Mouse (Mus musculus) T-helper 1 cell (primary cell): ENCODE results near the gene F5.

Experiments
- in situ Hi-C: fragments of 300-600 bp; cut with MboI, MseI; formaldehyde crosslinking; loops from one replicate; pipeline ENCODE4 v1.15.1; 2025; ENCODE audit warnings: high pct_unique_total_duplicates

F5 gene

DNA sequence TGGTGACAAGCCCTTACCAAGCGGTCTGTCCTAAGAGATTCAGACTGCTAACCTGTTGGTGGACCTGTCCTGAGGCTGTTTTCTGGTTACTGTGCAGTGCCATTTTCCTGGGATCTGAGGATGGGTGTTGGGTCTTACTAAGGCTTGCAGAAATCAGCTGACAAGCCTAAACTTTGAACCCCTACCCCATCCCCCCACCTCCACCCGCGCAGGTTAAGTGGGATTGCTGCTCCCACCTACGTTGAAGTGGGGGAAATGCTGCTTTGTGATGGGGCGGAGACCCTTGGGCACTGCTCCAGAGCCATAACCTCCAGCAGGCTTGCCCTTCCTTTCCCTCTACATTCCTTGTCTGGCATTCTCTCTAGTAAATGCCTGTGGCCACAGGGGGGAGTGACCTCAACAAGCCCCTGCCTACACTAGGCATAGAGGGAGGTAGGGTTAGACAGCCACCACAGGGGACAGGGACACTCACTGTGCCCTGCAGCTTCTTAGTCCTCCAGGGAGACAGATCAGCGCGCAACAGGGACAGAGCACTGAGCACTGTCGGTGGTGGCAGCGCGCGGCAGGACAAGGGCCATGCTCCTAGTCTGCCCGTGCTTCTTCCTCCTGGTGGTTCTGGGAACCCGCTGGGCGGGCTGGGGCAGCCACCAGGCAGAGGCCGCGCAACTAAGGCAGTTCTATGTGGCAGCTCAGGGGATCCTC is at the start of gene F5:
F5 (plus strand) TSS at position 452 of the 702 bp plus-strand sequence.
- in situ Hi-C loops = no loop called here

DNA sequence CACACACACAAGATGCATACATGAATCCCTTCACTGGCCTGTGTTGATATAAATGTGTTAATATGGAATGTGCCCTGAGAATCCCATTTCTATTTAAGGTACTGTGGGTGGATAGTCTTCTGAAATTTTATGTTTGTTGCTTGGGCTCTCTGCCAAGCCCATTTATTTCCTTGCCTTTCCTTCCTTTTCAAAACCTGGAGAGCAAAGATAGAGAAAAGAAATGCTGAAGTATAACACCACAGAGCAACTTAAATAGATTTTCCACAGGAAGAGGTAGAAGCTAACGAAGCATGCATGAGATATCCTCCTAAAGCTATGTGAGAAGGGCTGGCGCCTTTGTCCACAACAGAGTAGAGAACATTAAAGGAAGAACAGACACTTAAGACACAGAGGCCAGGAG is 41.9 kb upstream of the F5 start:
- in situ Hi-C loops = no loop called here

DNA sequence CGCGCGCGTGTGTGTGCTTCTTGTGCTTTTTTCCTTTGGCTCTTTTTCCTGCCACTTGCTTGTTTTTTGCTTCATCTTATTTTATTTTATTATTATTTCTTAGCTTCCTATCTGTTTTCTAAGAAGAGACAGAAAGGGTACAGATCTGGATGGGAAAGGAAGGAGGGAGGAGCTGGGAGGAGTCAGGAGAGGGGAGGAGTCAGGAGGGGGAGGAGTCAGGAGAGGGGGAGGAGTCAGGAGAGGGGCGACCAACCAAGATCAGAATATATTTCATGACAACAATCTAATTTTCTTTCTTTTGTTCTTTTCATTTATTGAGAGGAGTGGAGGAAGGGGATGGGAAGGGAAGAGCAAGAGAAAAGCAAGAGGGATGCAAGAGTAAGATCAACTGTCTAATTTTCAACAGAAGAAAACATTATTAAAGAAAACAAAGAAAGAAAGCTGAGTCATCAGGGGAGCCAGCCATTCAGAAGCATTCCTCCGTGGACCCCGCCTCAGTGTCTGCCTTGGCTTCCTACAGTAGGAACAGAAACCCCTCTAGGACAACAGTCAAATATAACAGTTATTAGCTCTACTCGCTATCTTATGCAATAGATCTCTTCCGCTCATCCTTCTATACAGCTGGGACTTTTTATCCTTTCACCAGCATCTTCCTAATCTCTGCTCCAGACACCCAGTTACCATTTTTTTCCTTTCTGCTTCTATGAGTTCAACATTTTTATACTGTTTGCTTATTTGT is 40.9 kb upstream of the F5 start:
- in situ Hi-C loops = no loop called here

DNA sequence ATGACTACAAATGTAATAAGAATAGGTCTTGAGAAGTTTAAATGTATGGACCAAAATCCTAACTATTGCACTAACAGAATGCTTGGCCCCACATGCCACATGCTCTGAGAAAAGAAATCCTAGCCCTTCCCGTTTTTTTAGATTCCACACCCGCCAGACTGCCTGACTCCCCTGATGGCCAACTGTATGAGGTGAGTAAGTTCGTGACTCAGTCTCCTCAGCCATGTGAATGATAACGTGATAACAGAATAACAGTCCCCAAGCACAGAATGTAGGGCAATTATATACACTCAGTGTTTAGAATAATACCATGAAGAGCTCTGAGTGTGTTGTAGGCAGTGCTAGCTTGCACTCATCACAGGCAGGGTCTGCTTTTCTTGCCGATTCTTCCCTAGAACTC is 37.4 kb upstream of the F5 start:
- in situ Hi-C loops = no loop called here

DNA sequence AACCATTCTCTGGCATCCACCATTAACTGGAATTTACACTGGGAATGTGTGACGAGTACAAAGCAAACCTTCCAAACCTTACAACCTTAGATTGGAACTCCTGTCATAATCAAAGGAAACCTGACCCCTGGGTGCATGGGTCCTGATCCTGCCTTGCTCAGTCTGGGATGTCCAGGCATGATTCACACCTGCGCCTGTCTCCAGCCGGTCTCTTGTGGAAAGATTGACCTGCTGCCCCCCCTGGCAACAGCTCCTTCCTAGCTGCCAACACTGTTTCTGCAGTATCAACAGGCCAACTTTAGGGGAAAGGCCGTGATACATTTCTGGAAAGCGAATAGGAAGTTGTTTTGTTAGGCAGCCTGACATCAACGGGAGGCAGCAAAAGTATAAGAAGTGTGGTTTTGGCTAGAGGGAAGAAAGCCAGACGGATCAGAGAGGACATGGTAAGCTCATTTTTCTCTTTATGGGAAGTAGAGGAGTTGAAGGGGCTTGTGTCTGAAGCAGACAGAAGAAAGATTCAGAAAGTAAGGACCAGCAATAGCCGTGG is 36.6 kb upstream of the F5 start, which contains the start of gene Selp:
Selp (plus strand) TSS at position 318 of the 547 bp plus-strand sequence.
- in situ Hi-C loops = no loop called here

DNA sequence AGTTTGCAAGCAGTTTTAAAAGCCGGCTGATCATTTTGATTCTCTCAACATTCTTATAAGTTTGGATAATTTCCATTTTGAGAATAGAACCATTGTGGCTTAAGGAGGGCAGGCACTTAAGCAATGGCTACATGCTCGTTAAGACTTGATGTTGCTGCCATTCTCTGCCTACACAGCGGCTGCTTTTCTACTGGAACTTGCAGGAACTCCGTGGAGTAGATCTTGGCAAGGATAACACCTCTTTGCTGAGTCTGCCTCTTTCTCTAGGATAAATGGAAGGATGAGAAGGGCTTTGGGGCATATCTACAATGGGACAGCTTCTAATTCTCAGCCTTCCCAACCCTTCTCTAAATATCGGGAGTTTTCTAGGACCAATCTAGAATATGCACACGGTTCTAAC is 36.0 kb upstream of the F5 start:
- in situ Hi-C loops = no loop called here

DNA sequence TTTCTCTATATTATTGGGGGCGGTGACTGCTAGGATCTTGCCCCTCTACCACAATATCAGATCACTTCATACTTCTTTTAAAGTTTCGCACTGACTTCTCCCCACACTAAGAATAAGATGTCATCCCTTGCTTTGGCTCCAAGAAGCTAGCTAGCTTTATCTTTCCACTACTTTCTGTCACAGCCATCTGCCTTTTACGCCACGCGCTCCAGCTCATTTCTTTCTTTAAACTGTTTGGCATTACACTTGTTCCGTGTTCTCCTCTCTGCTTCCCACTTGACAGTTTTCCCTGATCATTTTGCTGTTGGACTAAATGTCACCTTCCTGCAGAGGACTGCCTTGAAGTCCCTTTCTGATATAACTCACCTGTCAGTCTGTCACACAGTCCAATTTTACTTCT is 33.8 kb upstream of the F5 start:
- in situ Hi-C loops = no loop called here

DNA sequence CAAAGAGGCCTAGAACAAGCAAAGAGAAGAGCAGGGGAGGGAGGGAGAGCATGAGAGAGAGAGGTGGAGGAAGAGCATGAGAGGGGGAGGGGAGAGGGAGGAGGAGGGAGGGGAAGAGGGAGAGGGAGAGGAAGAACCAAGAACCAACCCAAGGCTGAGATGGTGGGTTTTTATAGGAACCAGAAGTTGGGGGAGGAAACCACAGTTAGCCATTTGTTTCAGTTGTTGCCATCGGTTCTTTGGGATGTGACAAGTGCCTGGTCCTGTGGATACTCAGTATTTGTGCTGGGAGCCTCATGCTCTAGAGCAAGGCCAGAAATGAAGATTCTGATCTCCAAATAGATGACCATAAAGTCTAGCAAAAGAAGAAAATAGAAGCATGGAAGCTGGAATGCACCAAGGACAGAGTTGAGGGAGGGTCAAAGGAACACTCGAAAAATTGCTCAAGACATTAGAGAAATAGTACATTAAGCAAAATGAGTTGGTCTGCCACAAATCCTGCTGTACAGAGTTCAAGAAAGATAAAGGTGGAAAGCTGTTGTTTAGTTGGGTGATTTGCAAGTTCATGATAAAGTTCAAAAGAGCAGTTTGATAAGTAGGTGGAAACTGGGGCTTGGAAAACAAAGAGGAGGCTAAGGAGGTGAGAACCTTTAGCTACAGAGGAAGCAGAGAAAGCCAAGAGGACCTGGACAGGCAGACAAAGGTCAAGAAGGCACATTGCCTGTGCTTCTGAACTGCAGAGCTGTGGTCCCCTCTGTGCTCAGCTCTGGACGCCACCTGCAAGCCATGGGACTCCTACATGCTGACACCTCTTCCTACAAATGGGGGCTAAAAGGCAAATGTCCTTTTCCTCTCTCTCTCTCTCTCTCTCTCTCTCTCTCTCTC is 31.5 kb upstream of the F5 start:
- in situ Hi-C loops = no loop called here

DNA sequence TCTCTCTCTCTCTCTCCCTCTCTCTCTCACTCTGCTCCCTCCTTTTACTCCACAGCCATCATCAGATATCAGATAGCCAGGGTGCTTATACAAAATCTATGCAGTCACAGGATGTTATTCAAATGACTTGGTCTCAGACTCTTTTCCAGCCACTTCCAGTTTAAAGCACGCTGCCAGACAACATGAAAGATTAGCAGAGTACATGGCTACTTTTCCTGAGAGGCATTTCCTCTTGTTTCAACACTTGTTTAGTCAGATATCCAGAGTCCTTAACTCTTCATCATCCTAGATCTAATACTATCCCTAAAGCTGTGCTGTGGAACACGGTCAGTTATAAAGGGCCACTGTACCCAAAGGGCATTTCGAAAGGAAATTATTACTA is 30.9 kb upstream of the F5 start:
- in situ Hi-C loops = no loop called here

DNA sequence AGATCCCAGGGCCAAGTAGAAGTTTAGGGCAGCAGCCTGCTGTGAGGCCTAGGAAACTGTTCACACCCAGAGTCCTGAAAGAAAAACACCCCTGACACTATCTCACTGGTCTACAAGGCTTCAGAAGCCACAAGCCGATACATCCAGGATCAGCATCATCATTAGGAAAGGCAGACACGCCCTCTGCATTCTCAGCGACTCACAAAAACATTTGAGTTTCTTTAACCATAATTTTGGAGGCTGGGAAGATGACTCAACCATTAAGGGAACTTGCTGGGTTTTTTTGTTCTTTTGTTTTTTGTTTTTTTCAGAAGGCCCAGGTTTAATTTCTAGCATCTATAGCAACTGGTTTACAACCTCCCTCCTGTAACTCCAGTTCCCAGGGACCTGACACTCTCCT is 27.8 kb upstream of the F5 start:
- in situ Hi-C loops = no loop called here

DNA sequence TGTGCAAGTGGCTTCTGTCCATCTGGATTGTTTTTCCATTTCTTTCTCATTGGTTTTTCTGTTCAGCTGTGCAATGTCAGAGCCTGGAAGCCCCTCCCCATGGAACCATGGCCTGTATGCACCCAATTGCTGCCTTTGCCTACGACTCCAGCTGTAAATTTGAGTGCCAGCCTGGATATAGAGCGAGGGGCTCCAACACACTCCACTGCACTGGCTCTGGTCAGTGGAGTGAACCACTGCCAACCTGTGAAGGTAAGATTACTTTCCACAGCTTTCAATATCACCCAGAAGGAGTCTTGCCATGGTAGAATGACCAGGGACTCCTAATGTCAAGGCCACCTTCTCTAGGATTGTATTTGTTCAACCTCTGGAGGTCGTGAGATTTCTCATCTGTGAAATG is 21.6 kb upstream of the F5 start:
- in situ Hi-C loops = no loop called here

DNA sequence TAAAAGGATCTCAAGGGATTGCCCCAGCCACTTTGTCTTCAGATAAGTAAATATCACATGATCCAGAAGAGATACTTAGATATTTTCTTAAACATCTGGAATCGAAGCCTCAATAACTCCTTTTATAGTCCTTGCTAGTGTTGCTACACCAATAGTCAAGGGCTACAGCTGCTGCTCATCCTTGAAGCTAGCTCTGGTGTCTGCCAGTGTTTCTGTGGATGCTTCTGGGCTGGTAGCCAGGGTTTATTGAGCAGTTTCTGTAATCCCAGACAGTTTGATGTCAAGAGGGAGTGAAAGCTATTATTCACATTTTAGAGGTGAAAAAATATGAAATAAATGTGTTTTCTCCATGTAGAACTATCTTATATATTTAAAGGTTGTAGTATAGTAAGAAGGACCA is 19.0 kb upstream of the F5 start:
- in situ Hi-C loops = no loop called here

DNA sequence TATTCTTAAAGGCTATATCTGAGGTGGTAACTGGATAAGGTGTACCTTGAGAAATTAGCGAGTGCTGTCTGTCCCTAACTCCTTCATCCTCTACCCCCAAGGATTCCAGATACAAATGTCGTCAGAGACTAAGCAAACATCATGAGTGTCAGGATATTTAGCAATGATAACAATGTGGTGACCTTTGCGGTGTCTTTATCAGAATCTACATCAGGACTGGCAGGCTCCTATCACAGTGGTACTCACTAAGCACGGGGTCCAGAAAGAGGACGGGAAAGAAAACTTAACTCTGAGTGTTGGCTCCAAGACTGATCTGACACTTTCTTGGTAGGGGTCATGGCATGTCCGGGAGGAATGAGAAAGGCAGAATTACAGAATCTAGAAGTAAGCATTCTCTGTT is 17.5 kb upstream of the F5 start:
- in situ Hi-C loops = no loop called here

DNA sequence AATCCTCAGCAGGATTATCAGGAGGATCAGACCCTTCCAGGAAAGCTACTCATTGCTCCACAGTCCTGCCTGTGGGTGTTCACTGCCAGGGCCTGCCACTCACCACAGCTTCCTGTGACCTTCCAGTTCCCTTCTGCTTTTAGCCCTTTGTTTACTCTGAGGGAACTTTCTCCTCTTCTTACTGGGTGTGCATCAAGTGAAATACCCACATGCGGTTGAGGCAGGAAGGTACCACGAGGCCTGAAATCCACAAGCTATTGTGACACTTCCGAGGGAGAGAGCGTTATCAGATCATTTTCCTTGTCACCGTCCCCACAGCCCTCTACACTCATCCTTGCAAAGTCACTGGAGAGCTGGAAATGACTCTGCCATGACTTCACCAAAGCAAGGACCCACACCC is 16.3 kb upstream of the F5 start:
- in situ Hi-C loops = loop anchor here (5.0 kb wide), 2 partner anchors 68 to 138 kb away; no protein-coding TSS in a partner anchor

DNA sequence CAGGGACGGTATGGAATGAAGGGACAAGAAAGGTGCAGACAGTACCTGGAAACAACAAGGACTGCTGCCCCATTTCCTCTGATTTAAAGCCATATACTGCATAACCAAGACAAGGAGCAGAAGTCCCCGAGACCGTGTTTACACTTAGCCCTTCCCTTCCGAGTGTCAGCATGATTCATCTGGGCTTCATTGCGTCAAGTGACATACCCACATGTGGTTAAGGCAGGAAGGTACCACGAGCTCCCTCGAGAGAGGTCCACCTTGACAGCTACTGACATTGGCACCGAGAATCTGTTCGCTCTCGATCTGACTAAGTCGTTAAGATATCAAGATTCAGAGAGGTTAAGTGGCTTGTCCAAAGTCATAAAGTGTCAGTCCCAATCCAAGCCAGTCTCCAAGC is 15.7 kb upstream of the F5 start:
- in situ Hi-C loops = loop anchor here (5.0 kb wide), 2 partner anchors 69 to 139 kb away; no protein-coding TSS in a partner anchor

DNA sequence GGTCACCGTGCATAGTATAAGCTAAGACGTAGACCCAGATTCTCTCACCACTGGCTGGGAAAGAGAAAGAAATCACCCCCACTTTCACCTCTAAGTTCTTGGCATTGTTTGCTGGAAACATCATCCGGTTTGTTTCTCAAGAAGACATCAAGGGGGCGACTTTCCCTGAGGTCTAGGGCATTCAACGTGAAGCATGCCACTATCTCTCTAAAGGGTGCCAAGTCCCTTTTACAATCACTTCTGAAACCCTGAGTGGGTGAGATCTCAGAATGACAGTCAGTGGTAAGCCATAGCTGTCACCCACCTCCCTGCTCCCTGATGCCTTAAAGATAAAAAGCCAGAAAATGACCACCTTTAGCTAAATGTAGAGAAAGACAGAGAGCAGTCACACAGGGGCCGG is 15.0 kb upstream of the F5 start:
- in situ Hi-C loops = loop anchor here (5.0 kb wide), 2 partner anchors 69 to 139 kb away; no protein-coding TSS in a partner anchor

DNA sequence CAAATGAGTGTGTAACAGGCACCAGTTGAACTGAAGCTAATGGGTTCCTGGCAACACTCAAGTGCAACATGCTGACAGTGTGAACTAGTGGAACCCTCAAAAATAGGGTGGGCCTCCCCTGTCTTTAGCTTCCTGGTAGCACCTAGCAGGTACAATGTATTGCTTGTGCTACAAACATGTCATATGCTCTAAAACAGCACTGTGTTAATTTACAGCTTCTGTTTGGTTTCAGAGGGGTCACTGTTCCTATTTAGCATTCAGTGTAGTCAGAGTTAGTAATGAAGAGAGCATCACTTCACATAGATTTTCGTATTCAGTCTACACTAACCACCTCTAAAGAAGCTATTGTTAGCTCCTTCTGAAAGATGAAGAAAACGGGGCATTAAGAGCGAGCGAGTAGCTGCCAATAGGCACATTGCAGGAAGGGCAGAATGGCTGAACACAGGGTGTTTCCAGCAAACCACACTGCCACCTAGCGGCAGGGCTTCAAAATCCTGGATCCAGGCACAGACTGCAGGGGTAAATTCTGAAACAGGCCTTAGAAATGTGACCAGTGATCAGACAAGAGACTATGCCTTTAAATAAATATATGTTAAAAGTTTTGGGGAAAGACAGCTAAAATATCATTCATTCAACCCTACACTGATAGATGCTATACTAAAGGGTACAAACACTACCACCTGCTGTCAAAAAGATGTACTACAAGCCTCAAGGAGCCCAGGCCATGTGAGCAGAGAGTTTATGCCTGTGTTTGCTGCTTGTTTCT is 13.1 kb upstream of the F5 start:
- in situ Hi-C loops = loop anchor here (5.0 kb wide), 2 partner anchors 71 to 141 kb away; no protein-coding TSS in a partner anchor

DNA sequence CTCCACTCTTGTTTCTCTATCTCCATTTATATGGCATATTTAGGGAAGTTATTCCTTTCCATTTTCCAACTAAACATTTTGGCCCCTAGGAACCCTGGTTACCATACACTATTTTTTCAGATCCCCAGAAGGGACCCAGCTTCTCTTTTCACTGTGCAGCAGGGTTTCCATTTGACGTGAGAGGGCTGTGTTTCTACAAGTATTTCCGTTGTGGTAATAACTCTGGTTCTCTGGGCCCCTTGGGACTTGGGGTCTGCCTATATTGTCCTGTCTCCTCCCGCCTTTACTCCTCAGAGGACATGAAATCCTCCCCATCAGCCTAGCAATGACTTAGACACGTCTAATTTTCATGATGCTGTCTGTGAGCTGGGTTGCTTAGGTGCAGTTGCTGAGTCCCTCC is 12.2 kb upstream of the F5 start:
- in situ Hi-C loops = loop anchor here (5.0 kb wide), 2 partner anchors 72 to 142 kb away; no protein-coding TSS in a partner anchor

DNA sequence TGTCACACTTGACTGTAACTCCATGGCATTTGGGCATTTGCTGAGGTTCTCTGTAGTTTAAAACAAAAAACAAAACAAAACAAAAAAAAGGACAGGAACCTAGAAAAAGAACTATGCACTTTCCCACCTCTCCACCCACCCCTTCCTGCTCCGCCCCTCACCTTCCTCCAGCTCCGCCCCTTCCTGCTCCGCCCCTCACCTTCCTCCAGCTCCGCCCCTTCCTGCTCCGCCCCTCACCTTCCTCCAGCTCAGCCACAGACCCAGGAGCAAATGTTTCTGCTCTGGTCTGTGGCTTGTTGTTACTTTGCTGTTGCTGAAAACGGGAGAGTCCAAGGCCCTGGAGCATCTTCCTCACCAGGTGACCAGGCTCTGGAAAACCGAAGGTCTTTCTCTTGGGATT is 2.6 kb upstream of the F5 start:
- in situ Hi-C loops = no loop called here

DNA sequence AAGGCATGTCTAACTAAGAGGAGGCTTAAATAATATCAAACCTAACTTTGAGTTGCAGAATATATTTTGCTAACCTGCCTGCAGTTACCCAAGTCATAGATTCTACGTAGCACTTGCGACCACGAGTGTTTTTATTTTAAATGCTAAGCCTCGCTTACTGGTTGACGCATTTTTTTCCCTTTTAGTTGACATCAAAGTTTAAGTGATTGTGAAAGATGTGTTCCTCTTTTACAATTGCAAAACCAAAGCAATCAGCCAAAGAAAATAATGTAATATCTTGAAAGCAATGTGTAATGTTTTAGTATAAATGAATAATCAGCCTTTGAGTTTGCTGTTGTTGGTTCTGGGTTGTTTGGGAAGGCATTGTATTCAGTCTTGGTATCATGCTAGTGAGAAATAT is 1.2 kb downstream of the F5 start:
- in situ Hi-C loops = no loop called here

DNA sequence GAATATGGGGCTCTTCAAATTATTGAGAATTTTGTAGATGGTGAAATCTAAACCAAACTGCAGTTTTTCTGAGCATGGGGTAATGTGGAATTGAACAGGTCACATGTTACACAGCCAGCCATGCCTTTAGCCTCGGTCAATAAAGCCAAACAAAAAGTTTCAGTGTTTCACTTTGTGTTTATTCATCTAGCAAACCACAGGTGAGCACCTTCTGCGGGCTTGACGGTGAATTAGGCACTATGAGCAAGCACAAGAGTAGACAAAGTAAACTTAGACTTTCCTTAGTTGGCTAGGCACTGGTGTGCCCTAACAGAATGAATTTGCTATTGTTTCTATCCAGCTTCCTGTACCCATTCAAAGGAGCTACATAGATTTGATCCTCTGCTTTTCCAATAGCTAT is 3.3 kb downstream of the F5 start:
- in situ Hi-C loops = no loop called here
